11 mouse cellular contexts compared by ENCODE assay signal in the genomic region with DNA sequence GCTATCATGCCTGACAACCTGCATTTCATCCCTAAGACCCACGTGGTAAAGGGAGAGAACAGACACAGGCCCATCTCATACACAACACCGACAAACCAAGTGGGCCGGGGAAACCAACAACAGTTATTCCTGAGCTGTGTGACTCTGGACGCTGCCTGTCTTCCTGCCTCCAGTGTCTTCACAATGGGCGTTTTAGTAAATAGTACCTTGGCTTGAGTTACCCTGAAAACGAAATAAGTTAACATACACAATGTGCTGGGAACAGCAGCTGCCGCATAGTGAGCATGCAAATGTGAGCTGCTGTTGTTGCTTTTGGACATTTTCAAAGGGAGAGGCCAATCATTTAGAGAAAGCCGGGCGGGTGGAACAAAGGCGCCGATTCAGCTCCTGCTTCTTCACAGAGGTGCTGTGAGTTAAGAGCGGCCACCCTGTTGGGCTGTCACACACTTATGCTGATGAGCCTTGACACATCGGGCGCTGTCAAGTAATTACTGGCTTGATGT. TPM values are rescaled to one million over a fixed set of nuclear protein-coding genes. Genes with fewer than 3 reads are reported as not detected.
A peak's percentile ranks its signal among the peaks of the same experiment; 100 is the strongest.
DNase-seq lines count a peak whose midpoint lies in the region; ATAC-seq and TF ChIP-seq lines count a peak whose summit lies in the region.
"Had no signal": no experiment of that assay in that cellular context is flagged by ENCODE, and none has a peak within 500 bp of the region (broad histone marks: within the 10 kb centered on the region; RNA-seq: fewer than 3 reads in every experiment).

No protein-coding gene starts in this region.

- TF ChIP-seq EP300 in liver, postnatal 0 days (IDR thresholded peaks at IDR 0.05; ENCODE audit: low read depth), result no peak

- H3K9me3 ChIP-seq in forebrain, embryonic 11.5 days (ENCODE audit: control insufficient read depth, low read length), result no peaks in the 10 kb centered on the region
- no peaks in the 10 kb centered on the region for H3K9me3 ChIP-seq in liver, postnatal 0 days (ENCODE audit: low read length)
- H3K9me3 ChIP-seq: lung, embryonic 15.5 days had no signal

- 3% methylated on average over 14 of the region's 14 CpGs for WGBS in forebrain, embryonic 11.5 days
- WGBS in olfactory bulb, adult 2 months, result 28% methylated on average over 14 of the region's 14 CpGs
- 72% methylated on average over 14 of the region's 14 CpGs for WGBS in liver, postnatal 0 days (ENCODE audit: insufficient replicate concordance)

- H3K36me3 ChIP-seq in forebrain, embryonic 11.5 days (ENCODE audit: control insufficient read depth, insufficient read depth, low read length), result no peaks in the 10 kb centered on the region
- H3K36me3 ChIP-seq in liver, postnatal 0 days (replicated peaks; ENCODE audit: insufficient read depth, low read length), result peaks cover 11% of the 10 kb centered on the region; the same call in 1 of the 2 replicates
- H3K36me3 ChIP-seq: lung, embryonic 15.5 days had no signal

- peaks cover 11% of the 10 kb centered on the region for H3K4me1 ChIP-seq in forebrain, embryonic 11.5 days (replicated peaks; ENCODE audit: control insufficient read depth, insufficient read depth, low read length)
- peaks cover 6% of the 10 kb centered on the region for H3K4me1 ChIP-seq in olfactory bulb, adult 2 months (ENCODE audit: control insufficient read depth, insufficient read depth, low read length)
- no peaks in the 10 kb centered on the region for H3K4me1 ChIP-seq in liver, postnatal 0 days (ENCODE audit: insufficient read depth)
- H3K4me1 ChIP-seq: lung, embryonic 15.5 days had no signal

- H3K27ac ChIP-seq in layer of hippocampus, adult 2 months, result 0 out of 2 replicates have a peak overlapping the region, but pooled peaks have one; percentile 32
- peak overlapping the region; percentile 76; the same call in 1 of the 2 replicates for H3K27ac ChIP-seq in forebrain, embryonic 11.5 days (ENCODE audit: low read depth, low read length)
- 0 out of 2 replicates have a peak overlapping the region, but pooled peaks have one; percentile 47 for H3K27ac ChIP-seq in olfactory bulb, adult 2 months (ENCODE audit: insufficient read depth, low read depth, low read length)
- H3K27ac ChIP-seq in liver, postnatal 0 days (ENCODE audit: low read depth), result no peak overlapping the region
- H3K27ac ChIP-seq: lung, embryonic 15.5 days had no signal

- no peak overlapping the region for H3K4me3 ChIP-seq in layer of hippocampus, adult 2 months
- no peak overlapping the region for H3K4me3 ChIP-seq in forebrain, embryonic 11.5 days (ENCODE audit: low read depth, low read length)
- no peak overlapping the region for H3K4me3 ChIP-seq in olfactory bulb, adult 2 months (ENCODE audit: insufficient read depth, low read depth, low read length)
- no peak overlapping the region for H3K4me3 ChIP-seq in liver, postnatal 0 days (ENCODE audit: low read depth, low read length)
- H3K4me3 ChIP-seq: lung, embryonic 15.5 days had no signal

- no peaks in the 10 kb centered on the region for H3K27me3 ChIP-seq in forebrain, embryonic 11.5 days (ENCODE audit: control insufficient read depth, insufficient read depth, low read length)
- H3K27me3 ChIP-seq in liver, postnatal 0 days (ENCODE audit: insufficient read depth, low read length), result no peaks in the 10 kb centered on the region
- H3K27me3 ChIP-seq: lung, embryonic 15.5 days had no signal

- no peak for DNase-seq in layer of hippocampus, adult 2 months (ENCODE audit: low spot score in 2 of 2)
- no peak for DNase-seq in layer of hippocampus, adult 18-20 months (ENCODE audit: low spot score in 2 of 2)
- DNase-seq in forebrain, embryonic 11.5 days (ENCODE audit: low spot score), result peak; percentile 78
- peak; percentile 59 for DNase-seq in mesoderm, embryonic 11.5 days (ENCODE audit: low read depth, low spot score)
- no peak for DNase-seq in liver, postnatal 0 days
- DNase-seq in gastrocnemius, adult 18-20 months (ENCODE audit: low spot score), result no peak
- DNase-seq in layer of hippocampus, postnatal 14 days (ENCODE audit: low spot score in 2 of 2), result no peak
- DNase-seq: heart, adult 11 months; kidney, postnatal 14 days had no signal

- TF ChIP-seq POLR2A in olfactory bulb, adult 2 months (IDR thresholded peaks at IDR 0.05; ENCODE audit: insufficient read depth, low read depth, low read length), result no peak

- H3K4me2 ChIP-seq in forebrain, embryonic 11.5 days (ENCODE audit: low read depth, low read length, severe bottlenecking), result peak overlapping the region; percentile 31
- H3K4me2 ChIP-seq in liver, postnatal 0 days (ENCODE audit: low read depth, low read length), result no peak overlapping the region
- H3K4me2 ChIP-seq: lung, embryonic 15.5 days had no signal

- H3K9ac ChIP-seq in forebrain, embryonic 11.5 days (ENCODE audit: low read length), result peak overlapping the region; percentile 41
- H3K9ac ChIP-seq in liver, postnatal 0 days (replicated peaks), result no peak overlapping the region
- H3K9ac ChIP-seq: lung, embryonic 15.5 days had no signal

- TF ChIP-seq CTCF in layer of hippocampus, adult 2 months (conservative IDR thresholded peaks at IDR 0.05), result no peak
- no peak for TF ChIP-seq CTCF in olfactory bulb, adult 2 months (IDR thresholded peaks at IDR 0.05; ENCODE audit: insufficient read depth, low read depth, low read length)
- no peak for TF ChIP-seq CTCF in liver, postnatal 0 days (IDR thresholded peaks at IDR 0.05; ENCODE audit: low read depth)

- ATAC-seq in forebrain, embryonic 11.5 days (replicated peaks; ENCODE audit: low FRiP score), result peak; percentile 83
- ATAC-seq in liver, postnatal 0 days, result no peak

RNA-seq across cellular contexts. Expression of gene Fam214a, which starts 8.4 kb away (rescaled TPM):
- 10 to 100 TPM; 47.5 to 52.1 TPM for total RNA-seq in layer of hippocampus, adult 2 months (2021)
- 10 to 100 TPM; 38.5 to 40.8 TPM for total RNA-seq in layer of hippocampus, adult 18-20 months (2021)
- 18.3 and 20.4 TPM in 2 replicates for polyA plus RNA-seq in forebrain, embryonic 11.5 days (2014; fragmentation: Nextera tagmentation; extraction: Ambion mirVana)
- not detected in 2 replicates for polyA plus RNA-seq in olfactory bulb, adult 2 months (2012; ENCODE audit: insufficient read depth, insufficient read length, low replicate concordance, missing spikeins)
- 4.8 and 6.4 TPM in 2 replicates for polyA plus RNA-seq in liver, postnatal 0 days (2015; fragmentation: Nextera tagmentation; extraction: Ambion mirVana)
- 10 to 100 TPM; 24.5 to 30.3 TPM for total RNA-seq in gastrocnemius, adult 18-20 months (2021)
- 10 to 100 TPM; 44.9 to 60.2 TPM for total RNA-seq in layer of hippocampus, postnatal 14 days (2021)

Comparison
In these comparisons a context has a peak if more than half of its experiments do, and no peak if none do; other contexts are left out.
1. DNase-seq: peak in forebrain, embryonic 11.5 days (single experiment) and mesoderm, embryonic 11.5 days (single experiment); none in layer of hippocampus, adult 2 months (0 of 2), layer of hippocampus, adult 18-20 months (0 of 2), liver, postnatal 0 days (single experiment), gastrocnemius, adult 18-20 months (single experiment) and layer of hippocampus, postnatal 14 days (0 of 2).